Mouse (Mus musculus) olfactory bulb, adult 2 months (tissue): Measurements from ENCODE around the gene Acer1. TPM values are rescaled to one million over a fixed set of nuclear protein-coding genes. Genes with fewer than 3 reads are reported as not detected.

ENCODE experiments used
- H3K27ac ChIP-seq: fragments of 200-500 bp; 2 replicates; pipeline ENCODE4 v1.5.1; 2012; ENCODE audit warnings: low read depth, low read length; ENCODE audit not compliant: insufficient read depth
- H3K4me1 ChIP-seq: fragments of 200-500 bp; 2 replicates; pipeline ENCODE4 v1.6.1; 2012; ENCODE audit warnings: low read length; ENCODE audit not compliant: control insufficient read depth, insufficient read depth
- H3K4me3 ChIP-seq: fragments of 200-500 bp; 2 replicates; pipeline ENCODE4 v1.5.1; 2012; ENCODE audit warnings: mild to moderate bottlenecking, low read depth, low read length, moderate library complexity; ENCODE audit not compliant: insufficient read depth
- CTCF ChIP-seq: fragments of 200-500 bp; IDR thresholded peaks from 2 replicates; pipeline ENCODE4 v1.5.1; 2012; ENCODE audit warnings: low read depth, mild to moderate bottlenecking, low read length, moderate library complexity; ENCODE audit not compliant: insufficient read depth
- POLR2A ChIP-seq: fragments of 200-500 bp; IDR thresholded peaks from 2 replicates; pipeline ENCODE4 v1.6.1; 2012; ENCODE audit warnings: mild to moderate bottlenecking, low read depth, low read length, moderate library complexity; ENCODE audit not compliant: insufficient read depth
- WGBS: fragments of 180-500 bp; shearing (Covaris S2); methylation state at CpG from one replicate; pipeline ENCODE4 v1.1.7; 2018; 5-methylcytosine and 5-hydroxymethylcytosine counted together
- polyA plus RNA-seq: library from polyadenylated mRNA; stranded (reverse); fragments of >200 nt; gene quantifications from 2 replicates; pipeline ENCODE4 v1.2.4, GENCODE M21; 2012; ENCODE audit warnings: low replicate concordance; ENCODE audit not compliant: missing spikeins, insufficient read depth, insufficient read length

Gene Acer1
- polyA plus RNA-seq, 1 experiment, result not detected

- peak within 1 kb of the TSS; percentile 73 for H3K4me3 ChIP-seq
- TF ChIP-seq CTCF (no peak), POLR2A (peak; percentile 59)
- H3K27ac ChIP-seq, result no peak within 1 kb of the TSS
- peaks cover 33% of the 10 kb centered on the region for H3K4me1 ChIP-seq
- 3% methylated on average over 75 of the region's 76 CpGs for WGBS
Observed at GRCm38 (mm10) chr17:56935363-56936131, 46.4 kb downstream of the Acer1 start, which contains the start of gene Mllt1. TSS of gene Mllt1 (minus strand) at chr17:56935415.

- Histone ChIP-seq H3K4me3 (peak overlapping the region; percentile 73), H3K27ac (no peak overlapping the region), H3K4me1 (peaks cover 42% of the 10 kb centered on the region)
- TF ChIP-seq CTCF, result no peak
- no peak for TF ChIP-seq POLR2A
- WGBS, result 1% methylated on average over 45 of the region's 45 CpGs
Observed at GRCm38 (mm10) chr17:56934545-56935330, 47.2 kb downstream of the Acer1 start.

- no peak for TF ChIP-seq POLR2A
- no peak for TF ChIP-seq CTCF
- no peak overlapping the region for H3K4me3 ChIP-seq
- 91% methylated on average over 2 of the region's 2 CpGs for WGBS
- H3K27ac ChIP-seq, result no peak overlapping the region
- peaks cover 46% of the 10 kb centered on the region for H3K4me1 ChIP-seq
Observed at GRCm38 (mm10) chr17:56933395-56933794, 48.5 kb downstream of the Acer1 start.

GRCm38 (mm10) chr17:56930026-56930425 is 51.9 kb downstream of the Acer1 start:
- WGBS, result 92% methylated on average over 8 of the region's 8 CpGs
- Histone ChIP-seq H3K27ac (no peak overlapping the region), H3K4me3 (no peak overlapping the region), H3K4me1 (peaks cover 55% of the 10 kb centered on the region)
- TF ChIP-seq POLR2A, result no peak
- TF ChIP-seq CTCF, result no peak

- WGBS, result 74% methylated on average over 1 of the region's 1 CpGs
- no peak overlapping the region for H3K4me3 ChIP-seq
- H3K4me1 ChIP-seq, result peaks cover 54% of the 10 kb centered on the region
- TF ChIP-seq POLR2A, result no peak
- TF ChIP-seq CTCF, result no peak
- no peak overlapping the region for H3K27ac ChIP-seq
Observed at GRCm38 (mm10) chr17:56929530-56929929, 52.4 kb downstream of the Acer1 start.

GRCm38 (mm10) chr17:56929101-56929500 is 52.8 kb downstream of the Acer1 start:
- no peak for TF ChIP-seq CTCF
- TF ChIP-seq POLR2A, result no peak
- Histone ChIP-seq H3K4me1 (peaks cover 50% of the 10 kb centered on the region), H3K27ac (no peak overlapping the region)

GRCm38 (mm10) chr17:56925998-56926397 is 55.9 kb downstream of the Acer1 start:
- Histone ChIP-seq H3K4me3 (no peak overlapping the region), H3K4me1 (peaks cover 28% of the 10 kb centered on the region), H3K27ac (no peak overlapping the region)
- WGBS, result 94% methylated on average over 2 of the region's 2 CpGs
- TF ChIP-seq POLR2A (no peak), CTCF (no peak)

More at GRCm38 (mm10) chr17:56929101-56929500, 52.8 kb downstream of the Acer1 start:
- H3K4me3 ChIP-seq, result no peak overlapping the region

- 80% methylated on average over 3 of the region's 3 CpGs for WGBS
- no peak overlapping the region for H3K27ac ChIP-seq
- H3K4me1 ChIP-seq, result peaks cover 7% of the 10 kb centered on the region; the same call in 1 of the 2 replicates
- H3K4me3 ChIP-seq, result no peak overlapping the region
- no peak for TF ChIP-seq POLR2A
- no peak for TF ChIP-seq CTCF
Observed at GRCm38 (mm10) chr17:56919725-56920124, 62.2 kb downstream of the Acer1 start.

- Histone ChIP-seq H3K4me1 (peaks cover 7% of the 10 kb centered on the region; the same call in 1 of the 2 replicates), H3K27ac (no peak overlapping the region), H3K4me3 (no peak overlapping the region)
- 62% methylated on average over 2 of the region's 2 CpGs for WGBS
- TF ChIP-seq CTCF (no peak), POLR2A (no peak)
Observed at GRCm38 (mm10) chr17:56917166-56917565, 64.8 kb downstream of the Acer1 start.
